Mouse (Mus musculus) ES-Bruce4 (cell line): ENCODE measurements at regions not wholly inside any gene's neighbourhood (a gene's known extent, or its start where the extent isn't known, plus 50 kb on each side); places are given as distances from the start of the nearest gene placed in this dataset.

Source experiments
- CTCF ChIP-seq: IDR thresholded peaks from one replicate; pipeline ENCODE4 v1.8.1; 2011; ENCODE audit warnings: low read depth, low read length
- EP300 ChIP-seq: IDR thresholded peaks from 2 replicates; pipeline ENCODE4 v1.6.1; 2011; ENCODE audit warnings: low read depth, low read length; ENCODE audit not compliant: insufficient read depth
- POLR2A ChIP-seq: IDR thresholded peaks from one replicate; pipeline ENCODE4 v1.8.1; 2011; ENCODE audit warnings: low read length; ENCODE audit not compliant: insufficient read depth

GRCm38 (mm10) chr4:47971861-47972260 lies 73.1 kb upstream of the Nr4a3 start:
- TF ChIP-seq CTCF: no peak
- TF ChIP-seq POLR2A: no peak
- no peak for TF ChIP-seq EP300
